1 mouse cellular context compared by ENCODE assay signal in genomic region chr7:12478158-12479008, GRCm38 (mm10).
TF ChIP-seq lines count a peak whose summit lies in the region.

Gene Zfp606 (plus strand): TSS chr7:12478293.

TF ChIP-seq in CH12.LX, 34 proteins besides CTCF, POLR2A, EP300 and RAD21 (continued from another document):
- peak; percentile 57 for TF ChIP-seq MXI1 (IDR thresholded peaks at IDR 0.05; ENCODE audit: low read depth, low read length)
- peak; percentile 64; the same call in 1 of the 2 replicates for TF ChIP-seq TBP (conservative IDR thresholded peaks at IDR 0.05; ENCODE audit: low read depth, low read length)
- peak; percentile 86 for TF ChIP-seq ELF1 (IDR thresholded peaks at IDR 0.05; ENCODE audit: low read depth, low read length)
- peak; percentile 58; the same call in 1 of the 2 replicates for TF ChIP-seq UBTF (IDR thresholded peaks at IDR 0.05; ENCODE audit: low read depth, low read length)
- peak; percentile 89 for TF ChIP-seq SIN3A (IDR thresholded peaks at IDR 0.05; ENCODE audit: low read length)
- 0 out of 2 replicates have a peak, but pooled peaks have one; percentile 10 for TF ChIP-seq CHD2 (IDR thresholded peaks at IDR 0.05; ENCODE audit: low read length)
- TF ChIP-seq NRF1 (IDR thresholded peaks at IDR 0.05; ENCODE audit: low read depth, low read length): peak; percentile 45; the same call in 1 of the 2 replicates
- no peak for TF ChIP-seq MYC (IDR thresholded peaks at IDR 0.05; ENCODE audit: low read depth, low read length)
